Mouse (Mus musculus) lung, postnatal 14 days (tissue): Measurements from ENCODE around the gene Nae1.
"Not testable (repeated sequence)": the region's sequence is repeated elsewhere in the genome, so short reads cannot be mapped to it uniquely, and the experiment has no call there.

Experiments used
- DNase-seq: peaks from one replicate; pipeline ENCODE4 v3.0.0; 2021

Gene Nae1

DNA sequence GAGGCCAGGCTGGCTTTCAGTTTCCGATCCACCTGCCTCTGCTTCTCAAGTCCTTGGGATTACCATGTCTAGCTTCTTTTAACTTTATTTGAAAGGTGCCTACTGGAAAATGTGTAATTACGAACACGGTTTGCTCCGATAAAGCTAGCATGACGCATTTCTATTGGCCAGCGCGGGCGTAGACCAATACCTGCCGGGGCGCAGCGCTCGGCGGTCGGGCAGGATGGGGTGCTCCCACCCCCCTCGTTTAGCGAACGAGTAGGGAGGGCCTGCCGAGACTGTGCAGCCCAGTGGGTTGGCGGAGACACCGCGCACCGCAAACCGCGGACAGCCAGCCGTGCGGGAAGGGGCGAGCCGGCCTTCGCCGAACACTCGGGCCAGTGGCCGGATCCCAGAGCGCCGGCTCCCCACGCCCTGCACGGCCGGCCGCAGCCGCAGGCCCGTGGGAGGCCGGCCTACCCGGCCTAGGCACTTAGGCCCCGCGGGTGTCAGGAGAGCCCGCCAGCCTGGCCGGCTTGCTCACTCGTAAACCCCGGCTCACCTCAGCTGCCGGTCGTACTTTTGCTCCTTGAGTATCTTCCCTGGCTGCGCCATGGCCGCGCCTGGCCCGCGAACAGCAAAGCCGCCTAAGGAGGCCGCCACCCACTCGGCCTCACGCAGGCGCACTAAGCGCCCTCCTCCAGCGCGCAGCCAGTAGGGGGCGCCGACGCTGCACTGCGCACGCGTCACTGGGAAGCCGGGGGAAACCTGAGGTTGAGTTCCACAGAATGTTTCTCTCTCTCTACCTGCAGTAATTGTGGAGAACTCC lies at the start of gene Nae1, which contains the start of gene Car7:
Gene Nae1, minus strand, starts transcription at position 667 of the 808 bp plus-strand sequence.
Gene Car7, plus strand, starts transcription at position 719 of the 808 bp plus-strand sequence.
- DNase-seq: peak; percentile 95

DNA sequence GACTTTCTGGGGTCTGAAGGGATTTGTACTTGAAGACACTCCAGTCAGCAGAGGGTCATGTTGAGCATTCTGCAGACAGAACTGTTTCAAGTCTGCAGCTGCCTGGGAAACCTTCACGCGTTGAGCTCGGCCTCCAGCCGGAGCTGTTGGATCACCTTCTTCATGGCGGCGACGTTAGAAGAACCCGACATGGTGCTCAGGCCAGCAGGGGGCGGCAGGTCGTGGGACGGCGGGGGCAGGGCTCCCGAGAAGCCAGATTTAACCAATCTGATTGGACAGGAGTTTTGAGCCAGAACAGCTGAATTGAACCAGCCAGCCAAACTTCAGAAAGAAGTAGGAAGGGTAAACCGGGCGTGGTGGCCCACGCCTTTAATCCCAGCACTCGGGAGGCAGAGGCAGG lies 43.2 kb upstream of the Nae1 start:
- DNase-seq: not testable (repeated sequence)

- DNase-seq: no peak
Measured at GRCm38 (mm10) chr8:104576820-104577219, 42.4 kb upstream of the Nae1 start.

DNA sequence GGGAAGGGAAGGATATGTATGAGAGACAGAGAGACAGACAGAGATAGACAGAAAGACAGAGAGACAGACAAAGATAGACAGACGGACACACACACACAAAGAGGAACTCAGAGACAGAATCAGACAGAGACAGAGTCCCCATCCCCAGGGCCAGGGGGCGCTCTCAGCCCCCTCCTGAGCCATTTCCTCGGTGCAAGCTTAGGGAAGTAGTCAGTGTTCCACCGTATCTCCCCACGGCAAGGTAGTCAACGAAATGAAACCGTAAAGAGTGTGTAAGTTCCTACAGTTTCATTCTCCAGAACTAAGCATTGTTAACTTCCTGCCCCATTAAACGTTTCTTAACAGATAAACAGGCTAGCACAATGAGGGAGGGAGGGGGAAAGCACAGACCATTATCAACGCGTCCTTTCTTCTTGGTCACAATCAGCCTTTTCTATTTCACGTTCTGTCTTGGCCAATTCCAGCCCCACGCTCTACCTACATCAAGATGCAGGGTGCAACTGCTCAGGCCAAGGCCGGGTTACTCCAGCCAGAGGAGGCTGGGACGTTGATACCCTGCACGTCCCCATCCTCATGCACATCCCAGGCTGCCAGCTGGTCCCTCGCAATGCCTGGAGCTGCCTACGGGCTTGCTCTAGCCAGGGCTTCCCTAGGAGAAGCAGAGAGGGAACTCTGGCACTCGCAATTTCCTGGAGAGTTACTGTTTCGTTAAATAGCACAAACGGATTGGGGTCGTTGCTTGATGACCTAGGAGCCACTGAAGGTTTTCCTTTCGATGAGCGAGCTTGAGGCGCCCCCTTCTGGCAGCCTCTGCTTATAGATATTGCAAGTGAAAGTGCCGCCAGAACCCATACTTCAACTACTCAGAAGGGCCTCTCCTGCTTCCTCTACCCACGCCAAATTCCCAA lies 36.3 kb upstream of the Nae1 start:
- DNase-seq: peak; percentile 91

GRCm38 (mm10) chr8:104569559-104569958 lies 35.1 kb upstream of the Nae1 start:
- peak; percentile 37 for DNase-seq

DNA sequence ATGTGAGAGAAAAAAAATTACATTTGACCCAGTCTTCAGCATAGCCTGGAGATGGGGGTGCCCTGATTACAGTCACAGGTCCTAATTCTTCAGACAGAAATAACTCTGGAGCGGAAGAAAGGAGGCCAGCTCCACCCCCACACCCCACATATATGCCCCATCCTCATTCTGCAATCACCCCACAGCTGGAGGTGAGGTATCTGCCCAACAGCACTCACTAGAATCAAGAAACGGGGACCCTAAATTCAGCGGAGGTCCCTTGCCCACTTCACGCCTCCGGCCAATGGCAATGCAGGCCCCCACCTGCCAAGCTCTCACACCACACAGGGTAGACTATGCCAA lies 31.0 kb upstream of the Nae1 start:
- no peak for DNase-seq

GRCm38 (mm10) chr8:104564633-104565456 lies 30.4 kb upstream of the Nae1 start:
- peak; percentile 90 for DNase-seq

DNA sequence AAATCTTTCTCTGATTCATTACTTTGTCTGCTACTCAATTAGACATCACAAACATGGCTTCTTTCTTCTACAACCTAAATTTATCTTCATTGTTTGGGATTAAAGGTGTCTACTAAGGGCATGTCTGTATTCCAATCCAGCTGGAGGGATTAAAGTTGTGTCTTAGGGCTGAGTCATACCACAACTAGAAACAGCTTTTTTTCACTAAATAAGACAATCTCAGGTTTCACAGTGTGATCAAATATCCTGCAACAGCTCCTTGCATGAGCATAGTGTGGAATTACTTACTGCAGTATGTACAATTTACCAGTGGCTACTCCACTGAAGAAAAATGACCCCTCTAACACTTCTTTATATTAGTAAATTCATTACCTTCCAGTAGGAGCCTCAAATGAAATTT lies 26.3 kb upstream of the Nae1 start:
- no peak for DNase-seq

GRCm38 (mm10) chr8:104557226-104557625 lies 22.8 kb upstream of the Nae1 start:
- DNase-seq: no peak

DNA sequence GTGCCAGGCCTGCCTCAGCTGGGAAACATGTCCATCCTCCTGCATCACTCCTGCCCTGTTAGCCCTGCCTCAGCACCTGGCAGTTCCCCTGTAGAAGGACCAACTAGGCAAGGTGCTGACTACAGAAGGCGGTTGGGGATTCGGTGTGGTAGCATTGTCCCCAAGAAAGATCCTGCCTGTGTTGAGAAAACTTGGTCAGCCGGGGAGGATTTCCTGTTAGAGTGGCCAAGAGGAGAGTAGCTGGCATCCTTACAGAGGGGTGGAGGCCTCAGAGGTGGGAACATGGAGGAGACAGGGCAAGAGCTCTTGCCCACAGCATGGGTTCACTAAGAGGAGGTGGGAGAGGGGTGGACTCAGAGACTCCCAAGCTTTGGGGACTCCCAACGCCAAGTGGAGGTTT lies 20.8 kb upstream of the Nae1 start:
- DNase-seq: peak; percentile 26

- DNase-seq: no peak
Measured at GRCm38 (mm10) chr8:104543440-104544045, 9.1 kb upstream of the Nae1 start.

- no peak for DNase-seq
Measured at GRCm38 (mm10) chr8:104542160-104542559, 7.7 kb upstream of the Nae1 start.

GRCm38 (mm10) chr8:104541515-104541880 lies 7.1 kb upstream of the Nae1 start:
- no peak for DNase-seq

DNA sequence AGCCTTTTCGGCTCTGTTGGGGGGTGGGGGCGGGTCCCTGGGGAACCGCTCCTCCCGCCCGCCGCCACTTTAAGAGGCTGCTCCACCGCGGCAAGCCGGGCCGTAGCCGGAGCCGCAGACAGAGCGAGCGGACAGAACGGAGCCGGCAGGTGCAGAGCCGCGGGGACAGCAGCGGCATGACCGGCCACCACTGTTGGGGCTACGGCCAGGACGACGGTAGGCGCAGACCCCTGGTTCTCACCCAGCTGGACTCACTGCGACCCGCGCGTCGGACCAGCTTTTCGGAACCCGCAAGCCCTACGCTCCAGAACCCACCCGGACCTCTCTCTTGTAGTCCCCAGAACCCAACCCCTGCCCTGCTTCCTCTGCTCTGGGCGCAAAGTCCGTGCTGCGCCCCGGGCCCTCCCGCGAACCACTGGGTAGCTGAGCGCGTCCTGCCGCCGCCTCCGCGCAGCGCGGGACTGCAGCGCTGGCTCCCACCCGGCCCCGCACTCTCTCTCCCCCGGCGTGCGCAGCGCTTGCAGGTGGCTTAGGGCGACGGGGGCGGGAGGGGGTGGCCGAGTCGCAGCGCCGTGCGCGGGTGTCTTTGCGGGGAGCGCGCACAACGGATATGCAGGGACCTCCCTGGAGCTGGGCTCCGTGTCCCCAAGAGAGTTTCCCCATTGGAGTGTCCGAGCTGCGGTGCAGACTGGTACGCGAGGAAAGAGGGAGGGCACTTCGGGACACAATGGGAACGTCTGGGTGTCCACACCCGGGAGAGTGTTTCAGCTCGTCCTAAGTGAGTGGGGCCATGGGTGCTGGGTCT lies 6.5 kb upstream of the Nae1 start:
- no peak for DNase-seq

- DNase-seq: no peak
Measured at GRCm38 (mm10) chr8:104540238-104540637, 5.8 kb upstream of the Nae1 start.

GRCm38 (mm10) chr8:104539566-104539965 lies 5.1 kb upstream of the Nae1 start:
- DNase-seq: no peak

GRCm38 (mm10) chr8:104538896-104539295 lies 4.5 kb upstream of the Nae1 start:
- DNase-seq: no peak

- DNase-seq: no peak
Measured at GRCm38 (mm10) chr8:104536028-104536427, 1.6 kb upstream of the Nae1 start.

DNA sequence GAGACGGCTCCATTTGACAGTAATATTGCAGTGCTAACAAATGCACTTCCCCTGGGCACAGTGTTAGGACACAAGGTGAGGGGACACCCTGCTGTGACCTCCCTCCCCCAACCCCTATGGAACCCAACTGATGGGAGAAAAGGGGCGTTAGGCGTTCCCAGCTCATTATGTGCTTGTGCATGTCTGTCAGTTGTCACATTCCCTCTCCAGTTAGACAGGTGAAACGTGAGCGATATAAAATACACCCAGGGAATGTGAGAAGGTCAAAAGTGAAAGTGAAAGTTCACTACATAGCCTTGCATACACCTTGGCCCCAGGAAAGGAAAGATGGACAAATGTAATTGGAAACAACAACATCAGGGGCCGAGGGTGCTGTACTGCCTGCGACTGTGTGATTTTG lies 941 bp upstream of the Nae1 start:
- no peak for DNase-seq

DNA sequence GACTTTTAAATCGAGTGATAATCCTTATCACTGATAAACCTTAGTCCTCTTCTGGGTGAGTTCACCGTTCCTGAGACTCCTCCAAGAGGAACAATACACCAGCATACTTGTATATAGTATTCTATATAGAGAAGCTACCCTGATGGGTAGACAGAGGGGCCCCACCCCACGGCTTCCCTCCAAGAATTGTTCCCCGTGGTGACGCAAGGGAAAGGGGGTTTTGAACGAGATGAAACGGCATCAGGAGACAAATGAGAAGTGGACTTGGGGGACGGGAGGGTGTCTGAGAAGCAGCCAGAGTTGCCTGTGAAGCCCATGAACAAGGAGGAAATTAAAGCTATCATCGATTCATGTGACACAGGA lies 323 bp upstream of the Nae1 start:
- DNase-seq: peak; percentile 31

DNA sequence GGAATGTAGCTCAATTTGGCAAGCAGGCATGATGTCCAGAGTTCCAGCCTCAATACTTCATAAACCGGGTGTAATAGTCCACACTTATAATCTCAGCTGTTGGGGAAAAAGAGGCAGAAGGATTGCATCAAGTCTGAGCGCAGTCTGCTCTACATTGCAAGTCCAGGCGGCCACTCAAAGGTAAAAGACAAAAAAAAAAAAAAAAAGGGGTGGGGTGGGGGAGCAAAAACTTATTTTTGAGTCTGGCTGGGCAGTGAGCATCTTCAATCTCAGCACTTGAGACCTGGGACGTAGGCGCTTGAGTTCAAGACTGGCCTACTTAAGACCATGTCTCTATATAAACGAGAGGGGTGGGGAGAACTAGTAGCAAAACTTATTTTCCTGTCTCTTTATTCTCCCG lies 886 bp downstream of the Nae1 start:
- DNase-seq: no peak

- no peak for DNase-seq
Measured at GRCm38 (mm10) chr8:104529671-104530070, 4.8 kb downstream of the Nae1 start.
